Mouse (Mus musculus) A20 (cell line): Measurements from ENCODE around the gene Olfr1047.
"Not testable (repeated sequence)": the region's sequence is repeated elsewhere in the genome, so short reads cannot be mapped to it uniquely, and the experiment has no call there.

Source experiments
- DNase-seq: peaks from one replicate; pipeline ENCODE4 v3.0.0-alpha.2; 2011; ENCODE audit warnings: low read depth, low spot score

Gene Olfr1047

DNA sequence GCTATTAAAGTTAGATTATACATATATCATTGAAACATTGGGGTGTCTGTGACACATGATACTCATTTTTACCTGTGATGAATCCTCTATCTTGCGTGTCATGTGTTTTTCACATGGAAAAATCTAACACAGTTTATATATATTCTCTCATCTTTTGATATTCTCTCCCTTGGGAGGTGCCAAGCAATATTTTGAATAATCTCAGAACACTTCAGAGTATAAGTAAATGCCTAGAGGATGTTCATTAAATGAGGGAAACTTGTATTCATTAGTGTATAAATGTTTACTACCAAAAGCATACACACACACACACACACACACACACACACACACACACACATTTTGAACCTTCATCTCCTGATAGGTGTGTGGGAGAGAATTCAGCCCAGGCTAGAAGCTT is at the start of gene Olfr1047:
TSS of gene Olfr1047 (minus strand) at position 101 of the 400 bp plus-strand sequence.
- no peak for DNase-seq

GRCm38 (mm10) chr2:86278988-86279387 is 47.8 kb upstream of the Olfr1047 start, which contains the start of gene Olfr1051:
Olfr1051 (minus strand) TSS chr2:86279088.
- DNase-seq, result not testable (repeated sequence)

- DNase-seq, result not testable (repeated sequence)
Measured at GRCm38 (mm10) chr2:86258228-86258627, 27.0 kb upstream of the Olfr1047 start, which contains the start of gene Olfr1049. Olfr1049 (minus strand) TSS chr2:86258328.

DNA sequence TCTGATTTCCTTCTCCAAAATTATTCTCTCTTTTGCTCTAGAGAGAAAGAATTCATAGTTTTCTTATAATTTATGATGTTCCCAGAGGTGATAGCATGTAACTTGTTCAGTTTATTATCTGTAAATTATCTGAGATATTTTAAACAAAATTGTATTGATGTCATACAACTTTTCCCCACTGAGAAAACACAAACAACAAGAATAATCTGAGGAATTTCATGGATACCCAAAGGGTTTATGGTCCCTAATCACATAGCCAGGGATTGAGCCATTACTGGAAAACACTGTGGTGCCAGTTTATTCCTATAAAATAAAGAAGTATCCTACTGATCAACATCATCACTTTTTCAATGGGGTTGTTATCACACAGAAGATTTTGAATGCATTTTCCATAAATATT is 9.0 kb upstream of the Olfr1047 start, which contains the start of gene Olfr1048:
TSS of gene Olfr1048 (minus strand) at position 101 of the 400 bp plus-strand sequence.
- DNase-seq, result no peak

- DNase-seq, result no peak
Measured at GRCm38 (mm10) chr2:86219214-86219613, 12.0 kb downstream of the Olfr1047 start, which contains the start of gene Olfr1046. Olfr1046 (minus strand) TSS chr2:86219314.

GRCm38 (mm10) chr2:86202909-86203308 is 28.3 kb downstream of the Olfr1047 start, which contains the start of gene Olfr1045:
Olfr1045 (minus strand) TSS chr2:86203009.
- DNase-seq, result no peak

- no peak for DNase-seq
Measured at GRCm38 (mm10) chr2:86195863-86196262, 35.3 kb downstream of the Olfr1047 start.

- no peak for DNase-seq
Measured at GRCm38 (mm10) chr2:86185583-86185982, 45.6 kb downstream of the Olfr1047 start, which contains the start of gene Olfr52. Olfr52 (minus strand) TSS chr2:86185683.

GRCm38 (mm10) chr2:86179950-86180349 is 51.3 kb downstream of the Olfr1047 start:
- no peak for DNase-seq

- no peak for DNase-seq
Measured at GRCm38 (mm10) chr2:86177720-86178119, 53.5 kb downstream of the Olfr1047 start, which contains the start of gene Olfr1044. Olfr1044 (minus strand) TSS chr2:86177820.
